Mouse (Mus musculus): ENCODE results near the gene Pecr.
"Not testable (repeated sequence)": the region's sequence is repeated elsewhere in the genome, so short reads cannot be mapped to it uniquely, and the experiment has no call there.

DNA sequence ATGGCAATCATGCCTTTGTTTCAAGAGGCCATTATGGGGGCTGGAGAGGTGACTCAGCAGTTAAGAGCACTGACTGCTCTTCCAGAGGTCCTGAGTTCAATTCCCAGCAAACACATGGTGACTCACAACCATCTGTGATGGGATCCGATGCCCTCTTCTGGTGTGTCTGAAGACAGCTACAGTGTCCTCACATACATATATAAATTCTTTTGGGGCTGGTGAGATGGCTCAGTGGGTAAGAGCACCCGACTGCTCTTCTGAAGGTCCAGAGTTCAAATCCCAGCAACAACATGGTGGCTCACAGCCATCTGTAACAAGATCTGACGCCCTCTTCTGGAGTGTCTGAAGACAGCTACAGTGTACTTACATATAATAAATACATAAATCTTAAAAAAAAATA is 45.0 kb downstream of the Pecr start:
- TF ChIP-seq POLR2A (IDR thresholded peaks at IDR 0.05; ENCODE audit: low read depth, low read length); CTCF (IDR thresholded peaks at IDR 0.05; ENCODE audit: borderline replicate concordance, insufficient read depth, low read length): not testable (repeated sequence)

Data from embryonic fibroblast, embryonic 13.5 days (primary cell).